Comparison of ENCODE assay signal across 8 mouse cellular contexts in the genomic region with DNA sequence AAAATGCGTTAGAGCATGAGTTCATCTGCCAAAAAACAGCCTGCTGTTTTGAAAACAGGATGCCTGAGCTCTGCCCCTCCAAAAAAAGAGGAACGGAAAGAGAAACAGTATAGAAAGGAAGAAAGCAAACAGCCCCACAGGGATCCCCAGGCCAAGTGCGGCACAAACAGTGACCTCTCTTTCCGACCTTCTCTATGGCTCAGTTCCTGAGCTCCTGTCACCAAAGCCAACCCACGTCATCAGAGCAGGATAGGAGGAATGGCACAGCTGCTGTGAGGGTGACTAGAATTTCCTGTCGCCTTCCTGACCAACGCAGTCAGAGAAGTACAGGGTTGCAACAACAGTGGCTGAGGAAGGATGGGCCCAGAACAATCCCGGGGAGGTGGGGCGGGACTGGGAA.
A peak's percentile ranks its signal among the peaks of the same experiment; 100 is the strongest.
DNase-seq lines count a peak whose midpoint lies in the region; ATAC-seq and TF ChIP-seq lines count a peak whose summit lies in the region.

No protein-coding gene starts in this region.

- H3K9me3 ChIP-seq in hindbrain, postnatal 0 days (ENCODE audit: low read length) = no peaks in the 10 kb centered on the region
- no peaks in the 10 kb centered on the region for H3K9me3 ChIP-seq in hindbrain, embryonic 11.5 days (ENCODE audit: control insufficient read depth, low read length)
- no peaks in the 10 kb centered on the region for H3K9me3 ChIP-seq in midbrain, embryonic 11.5 days (ENCODE audit: control insufficient read depth, low read length)
- H3K9me3 ChIP-seq in forebrain, embryonic 11.5 days (ENCODE audit: control insufficient read depth, low read length) = no peaks in the 10 kb centered on the region

- no peak overlapping the region for H3K4me3 ChIP-seq in hindbrain, postnatal 0 days (ENCODE audit: low read length)
- no peak overlapping the region for H3K4me3 ChIP-seq in hindbrain, embryonic 11.5 days (ENCODE audit: low read depth, low read length)
- H3K4me3 ChIP-seq in midbrain, embryonic 11.5 days (ENCODE audit: low read depth, low read length) = no peak overlapping the region
- no peak overlapping the region for H3K4me3 ChIP-seq in forebrain, embryonic 11.5 days (ENCODE audit: low read depth, low read length)

- ATAC-seq in hindbrain, postnatal 0 days = 0 out of 2 replicates have a peak, but pooled peaks have one; percentile 15
- ATAC-seq in hindbrain, embryonic 11.5 days (ENCODE audit: low FRiP score) = no peak
- peak; percentile 45 for ATAC-seq in monocyte, adult 5-6 weeks (replicated peaks; ENCODE audit: insufficient number of reproducible peaks, low FRiP score, low TSS enrichment, poor library complexity, severe bottlenecking)
- ATAC-seq in midbrain, embryonic 11.5 days (ENCODE audit: low FRiP score) = no peak
- ATAC-seq in forebrain, embryonic 11.5 days (replicated peaks; ENCODE audit: low FRiP score) = no peak

- H3K36me3 ChIP-seq in hindbrain, postnatal 0 days (ENCODE audit: insufficient read depth, low read length) = no peaks in the 10 kb centered on the region
- no peaks in the 10 kb centered on the region for H3K36me3 ChIP-seq in hindbrain, embryonic 11.5 days (ENCODE audit: control insufficient read depth, insufficient read depth, low read length)
- no peaks in the 10 kb centered on the region for H3K36me3 ChIP-seq in midbrain, embryonic 11.5 days (ENCODE audit: control insufficient read depth, insufficient read depth, low read length)
- no peaks in the 10 kb centered on the region for H3K36me3 ChIP-seq in forebrain, embryonic 11.5 days (ENCODE audit: control insufficient read depth, insufficient read depth, low read length)

- H3K27me3 ChIP-seq in hindbrain, postnatal 0 days (ENCODE audit: insufficient read depth, low read length) = no peaks in the 10 kb centered on the region
- H3K27me3 ChIP-seq in hindbrain, embryonic 11.5 days (ENCODE audit: control insufficient read depth, insufficient read depth, low read length) = no peaks in the 10 kb centered on the region
- no peaks in the 10 kb centered on the region for H3K27me3 ChIP-seq in midbrain, embryonic 11.5 days (ENCODE audit: control insufficient read depth, insufficient read depth, low read length)
- H3K27me3 ChIP-seq in forebrain, embryonic 11.5 days (ENCODE audit: control insufficient read depth, insufficient read depth, low read length) = peaks cover 5% of the 10 kb centered on the region

- WGBS in hindbrain, postnatal 0 days = 47% methylated on average over 9 of the region's 9 CpGs
- WGBS in hindbrain, embryonic 11.5 days = 50% methylated on average over 9 of the region's 9 CpGs
- WGBS in midbrain, embryonic 11.5 days = 56% methylated on average over 9 of the region's 9 CpGs
- WGBS in forebrain, embryonic 11.5 days = 56% methylated on average over 9 of the region's 9 CpGs

- no peak for TF ChIP-seq CTCF in hindbrain, postnatal 0 days (IDR thresholded peaks at IDR 0.05; ENCODE audit: low read depth)

- no peak overlapping the region; the same call in 1 of the 2 replicates for H3K27ac ChIP-seq in hindbrain, postnatal 0 days
- H3K27ac ChIP-seq in hindbrain, embryonic 11.5 days (ENCODE audit: low read depth, low read length) = no peak overlapping the region
- no peak overlapping the region for H3K27ac ChIP-seq in midbrain, embryonic 11.5 days (ENCODE audit: low read depth, low read length)
- H3K27ac ChIP-seq in forebrain, embryonic 11.5 days (ENCODE audit: low read depth, low read length) = no peak overlapping the region

- DNase-seq in hindbrain, postnatal 0 days (ENCODE audit: low spot score) = no peak
- no peak for DNase-seq in hindbrain, embryonic 11.5 days (ENCODE audit: low spot score)
- peak; percentile 90 to 91 for DNase-seq in heart, adult 18-20 months
- DNase-seq in kidney, postnatal 36 days = peak; percentile 46 to 49
- DNase-seq in midbrain, embryonic 11.5 days (ENCODE audit: low spot score, missing footprints) = no peak
- no peak for DNase-seq in retina, embryonic 14.5 days (ENCODE audit: low spot score)
- DNase-seq in forebrain, embryonic 11.5 days (ENCODE audit: low spot score) = no peak

- H3K4me2 ChIP-seq in hindbrain, postnatal 0 days (ENCODE audit: low read depth, low read length) = 0 out of 2 replicates have a peak overlapping the region, but pooled peaks have one; percentile 13
- H3K4me2 ChIP-seq in hindbrain, embryonic 11.5 days (replicated peaks; ENCODE audit: low read depth, low read length) = no peak overlapping the region
- H3K4me2 ChIP-seq in midbrain, embryonic 11.5 days = no peak overlapping the region
- no peak overlapping the region for H3K4me2 ChIP-seq in forebrain, embryonic 11.5 days (ENCODE audit: low read depth, low read length, severe bottlenecking)

- H3K9ac ChIP-seq in hindbrain, postnatal 0 days (replicated peaks; ENCODE audit: low read length) = no peak overlapping the region
- no peak overlapping the region for H3K9ac ChIP-seq in hindbrain, embryonic 11.5 days (ENCODE audit: low read depth, low read length)
- H3K9ac ChIP-seq in midbrain, embryonic 11.5 days (ENCODE audit: low read length) = no peak overlapping the region
- no peak overlapping the region for H3K9ac ChIP-seq in forebrain, embryonic 11.5 days (ENCODE audit: low read length)

- no peaks in the 10 kb centered on the region for H3K4me1 ChIP-seq in hindbrain, postnatal 0 days (ENCODE audit: insufficient read depth, low read length)
- peaks cover 3% of the 10 kb centered on the region; the same call in 1 of the 2 replicates for H3K4me1 ChIP-seq in hindbrain, embryonic 11.5 days (replicated peaks; ENCODE audit: control insufficient read depth, insufficient read depth, low read length)
- peaks cover 6% of the 10 kb centered on the region for H3K4me1 ChIP-seq in midbrain, embryonic 11.5 days (ENCODE audit: control insufficient read depth, insufficient read depth, low read length)
- peaks cover 6% of the 10 kb centered on the region; the same call in 1 of the 2 replicates for H3K4me1 ChIP-seq in forebrain, embryonic 11.5 days (replicated peaks; ENCODE audit: control insufficient read depth, insufficient read depth, low read length)

Comparison
In these comparisons a context has a peak if more than half of its experiments do, and no peak if none do; other contexts are left out.
1. ATAC-seq: peak in hindbrain, postnatal 0 days (single experiment) and monocyte, adult 5-6 weeks (single experiment); none in hindbrain, embryonic 11.5 days (single experiment), midbrain, embryonic 11.5 days (single experiment) and forebrain, embryonic 11.5 days (single experiment).
2. DNase-seq: peak in heart, adult 18-20 months (2 of 2) and kidney, postnatal 36 days (2 of 2); none in hindbrain, postnatal 0 days (single experiment), hindbrain, embryonic 11.5 days (single experiment), midbrain, embryonic 11.5 days (single experiment), retina, embryonic 14.5 days (single experiment) and forebrain, embryonic 11.5 days (single experiment).